In the genomic region with DNA sequence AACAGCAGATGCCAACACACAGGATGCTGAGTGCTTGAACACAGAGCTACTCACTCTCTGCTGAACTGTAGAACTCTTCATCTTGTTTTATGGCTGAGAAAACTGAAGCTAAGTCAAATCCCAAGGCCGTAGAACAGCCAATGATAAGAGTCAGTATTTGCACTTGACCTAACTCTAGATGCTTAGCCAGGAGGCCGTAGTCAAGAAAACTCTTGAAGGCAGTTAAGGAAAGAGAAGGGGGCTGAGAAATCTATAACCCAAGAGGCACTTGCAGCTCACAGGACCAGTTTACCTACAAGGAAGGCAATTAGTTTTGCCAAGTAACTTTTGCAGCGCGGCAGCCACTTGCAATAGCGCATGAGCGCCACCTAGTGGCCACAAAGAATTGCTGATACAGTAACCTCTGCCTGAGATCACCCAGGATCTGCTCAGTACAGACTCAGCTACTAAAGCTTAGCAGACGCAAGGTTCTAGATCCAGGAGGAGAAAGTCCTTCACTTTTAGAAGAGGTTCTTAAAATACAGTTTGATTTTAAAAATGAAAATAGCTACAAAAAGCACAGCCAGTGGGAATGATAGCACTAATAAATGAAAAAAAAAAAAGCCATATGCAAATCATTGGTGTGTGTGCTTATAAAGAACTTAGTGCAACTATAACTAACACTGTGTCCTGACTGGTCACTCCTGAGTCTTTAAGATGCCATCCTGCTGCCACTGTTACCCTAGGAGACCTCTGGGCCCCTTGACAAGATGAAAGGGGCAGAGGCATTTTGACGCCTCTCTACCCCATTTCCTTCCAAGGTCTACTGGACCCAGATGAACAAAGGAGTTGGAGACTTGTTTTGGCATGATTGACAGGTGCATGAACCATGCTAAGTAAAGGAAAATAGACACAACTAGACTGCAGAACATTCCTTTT, we compare ENCODE assay signal across 8 mouse cellular contexts.
DNase-seq lines count a peak whose midpoint lies in the region; ATAC-seq and TF ChIP-seq lines count a peak whose summit lies in the region.

No protein-coding gene starts in this region.

- no peaks in the 10 kb centered on the region; the same call in 1 of the 2 replicates for H3K27me3 ChIP-seq in kidney, postnatal 0 days (ENCODE audit: insufficient read depth, low read length)
- H3K27me3 ChIP-seq in liver, embryonic 11.5 days (replicated peaks; ENCODE audit: control insufficient read depth, insufficient read depth, low read length), result no peaks in the 10 kb centered on the region

- peak; percentile 99 for TF ChIP-seq CTCF in kidney, postnatal 0 days (IDR thresholded peaks at IDR 0.05; ENCODE audit: low read depth)

- H3K9ac ChIP-seq in kidney, postnatal 0 days (ENCODE audit: low read depth, low read length), result no peak overlapping the region
- H3K9ac ChIP-seq in liver, embryonic 11.5 days (ENCODE audit: low read depth, low read length), result no peak overlapping the region

- no peaks in the 10 kb centered on the region for H3K36me3 ChIP-seq in kidney, postnatal 0 days (ENCODE audit: insufficient read depth, low read length)
- H3K36me3 ChIP-seq in liver, embryonic 11.5 days (ENCODE audit: control insufficient read depth, insufficient read depth, low read length), result no peaks in the 10 kb centered on the region

- H3K4me1 ChIP-seq in kidney, postnatal 0 days (replicated peaks; ENCODE audit: insufficient read depth, low read length), result no peaks in the 10 kb centered on the region
- no peaks in the 10 kb centered on the region; the same call in 1 of the 2 replicates for H3K4me1 ChIP-seq in liver, embryonic 11.5 days (replicated peaks; ENCODE audit: control insufficient read depth, insufficient read depth, low read length)

- H3K9me3 ChIP-seq in kidney, postnatal 0 days (replicated peaks; ENCODE audit: low read length), result no peaks in the 10 kb centered on the region
- no peaks in the 10 kb centered on the region for H3K9me3 ChIP-seq in liver, embryonic 11.5 days (ENCODE audit: control insufficient read depth, low read length)

- no peak overlapping the region for H3K4me3 ChIP-seq in kidney, postnatal 0 days (replicated peaks; ENCODE audit: low read depth, low read length)
- no peak overlapping the region for H3K4me3 ChIP-seq in liver, embryonic 11.5 days (ENCODE audit: low read depth, low read length)

- H3K27ac ChIP-seq in kidney, postnatal 0 days, result no peak overlapping the region
- H3K27ac ChIP-seq in liver, embryonic 11.5 days (ENCODE audit: low read depth, low read length), result no peak overlapping the region

- DNase-seq in 416B (ENCODE audit: low read depth) (peak; percentile 87), NIH3T3 (ENCODE audit: low read depth) (peak; percentile 93)
- DNase-seq in cerebellum, adult 9-11 months, result peak; percentile 44
- peak; percentile 74 to 86 for DNase-seq in frontal cortex, postnatal 36 days (ENCODE audit: low spot score in 2 of 2)
- DNase-seq in kidney, postnatal 0 days (ENCODE audit: low spot score), result peak; percentile 93
- peak; percentile 73 for DNase-seq in liver, embryonic 11.5 days (ENCODE audit: low spot score)
- DNase-seq in ovary, postnatal 36 days (ENCODE audit: low spot score), result peak; percentile 73
- DNase-seq in thymus, postnatal 0 days (ENCODE audit: low spot score), result peak; percentile 90

- no peak overlapping the region for H3K4me2 ChIP-seq in kidney, postnatal 0 days (ENCODE audit: low read length)
- no peak overlapping the region for H3K4me2 ChIP-seq in liver, embryonic 11.5 days

- no peak for ATAC-seq in kidney, postnatal 0 days (replicated peaks; ENCODE audit: low FRiP score, low read depth)
- ATAC-seq in liver, embryonic 11.5 days (replicated peaks; ENCODE audit: low FRiP score), result no peak; the same call in 1 of the 2 replicates

- 19% methylated on average over 8 of the region's 8 CpGs for WGBS in kidney, postnatal 0 days
- 28% methylated on average over 8 of the region's 8 CpGs for WGBS in liver, embryonic 11.5 days
